Mouse (Mus musculus) CD8-positive naive resting alpha-beta T cell, adult 2 months (primary cell): Measurements from ENCODE around the gene Gm3532.
"Not testable (repeated sequence)": the region's sequence is repeated elsewhere in the genome, so short reads cannot be mapped to it uniquely, and the experiment has no call there.

ENCODE experiments used
- DNase-seq, 2 experiments: peaks; one replicate each; pipeline ENCODE4 v3.0.0; 2022; ENCODE audit warnings: low read depth in 2 of 2, low spot score in 2 of 2

The Gm3532 gene

DNA sequence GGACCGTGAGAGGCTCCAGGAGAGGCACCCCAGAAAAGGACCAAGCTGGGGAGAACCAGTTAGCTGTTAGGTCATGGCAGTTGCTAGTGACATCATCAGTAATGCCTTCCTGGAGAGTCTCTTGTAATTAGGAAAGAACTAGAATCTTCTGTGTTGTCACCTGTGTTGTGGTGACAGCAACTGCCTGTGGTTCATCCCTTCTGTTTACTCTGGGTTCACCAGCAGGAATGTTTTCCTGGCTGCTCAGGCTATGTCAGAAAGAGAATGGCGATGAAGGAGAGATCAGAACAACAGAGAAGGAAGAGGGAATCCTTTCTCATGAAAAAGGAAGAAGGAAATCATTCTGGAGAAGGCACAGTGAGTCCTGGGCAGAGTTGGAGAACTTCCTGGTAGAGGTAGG, at the start of gene Gm3532:
Gene Gm3532 (plus strand): TSS at position 301 of the 400 bp plus-strand sequence.
- DNase-seq, result not testable (repeated sequence)

GRCm38 (mm10) chr14:5501374-5501773, 36.9 kb upstream of the Gm3532 start, which contains the start of gene Gm3488:
Gene Gm3488 (plus strand): TSS chr14:5501674.
- not testable (repeated sequence) for DNase-seq
